Mouse (Mus musculus) B cell, adult 2 months (primary cell): ENCODE data around the gene Lpp.

Experiments
- DNase-seq, 2 experiments: peaks; one replicate each; pipeline ENCODE4 v3.0.0; 2022

Lpp gene

GRCm38 (mm10) chr16:24735754-24736153 lies 342.4 kb downstream of the Lpp start:
- no peak for DNase-seq

DNA sequence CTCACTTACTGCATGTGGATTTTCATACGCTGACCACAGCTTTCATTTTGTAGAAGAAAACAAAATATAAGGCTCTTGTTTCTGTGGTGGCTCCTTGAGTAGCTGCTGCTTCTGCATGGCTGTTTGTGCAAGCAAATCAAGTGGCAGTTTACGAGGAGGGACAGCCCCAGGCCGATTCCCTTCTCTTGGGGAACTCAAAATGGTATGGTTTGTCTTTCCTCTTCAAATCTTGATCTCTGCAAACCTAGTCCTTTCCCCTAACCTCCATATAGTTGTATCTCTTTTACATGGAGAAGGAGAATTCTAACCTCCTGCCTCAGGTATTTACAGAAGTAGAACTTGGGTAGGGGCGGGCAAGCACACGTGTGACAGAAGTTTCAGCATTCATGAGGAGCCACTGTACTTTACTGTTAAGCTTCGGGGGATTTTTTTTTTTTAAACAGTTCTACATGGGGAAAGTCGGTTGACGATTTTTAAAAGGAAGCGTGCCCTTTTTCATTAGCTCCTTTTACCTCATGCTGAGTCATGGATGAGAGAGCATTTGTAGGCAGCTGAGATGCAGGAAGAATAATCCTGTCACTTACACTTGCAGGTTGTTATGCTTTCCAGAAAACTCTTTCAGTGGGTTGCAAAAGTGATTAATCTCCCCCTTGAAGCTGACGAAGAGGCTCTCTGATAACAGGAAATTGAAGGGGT lies 344.2 kb downstream of the Lpp start:
- peak; percentile 42 to 47 for DNase-seq

- no peak for DNase-seq
These were observed 347.4 kb downstream of the Lpp start for GRCm38 (mm10) chr16:24740714-24741113.

- no peak for DNase-seq
These were observed 356.5 kb downstream of the Lpp start for GRCm38 (mm10) chr16:24749816-24750215.

DNA sequence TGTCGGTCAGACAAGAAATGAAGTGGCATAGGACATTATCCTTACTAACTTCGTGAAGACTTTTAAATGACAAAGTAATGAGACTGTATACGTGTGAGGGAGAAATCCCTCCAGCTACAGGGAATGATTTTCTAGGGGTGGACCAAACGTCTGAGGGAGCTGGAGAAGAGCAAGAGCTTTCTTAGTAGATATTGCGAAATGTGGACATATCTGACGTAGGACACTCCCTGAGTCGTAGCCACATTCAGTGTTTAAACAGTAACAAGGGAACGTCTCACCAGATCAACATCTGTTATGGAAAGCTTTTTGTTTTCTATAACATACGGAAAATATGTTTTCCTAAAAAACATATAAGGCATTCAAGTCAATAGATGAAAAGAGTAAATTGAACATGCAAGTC lies 362.8 kb downstream of the Lpp start:
- no peak for DNase-seq

DNA sequence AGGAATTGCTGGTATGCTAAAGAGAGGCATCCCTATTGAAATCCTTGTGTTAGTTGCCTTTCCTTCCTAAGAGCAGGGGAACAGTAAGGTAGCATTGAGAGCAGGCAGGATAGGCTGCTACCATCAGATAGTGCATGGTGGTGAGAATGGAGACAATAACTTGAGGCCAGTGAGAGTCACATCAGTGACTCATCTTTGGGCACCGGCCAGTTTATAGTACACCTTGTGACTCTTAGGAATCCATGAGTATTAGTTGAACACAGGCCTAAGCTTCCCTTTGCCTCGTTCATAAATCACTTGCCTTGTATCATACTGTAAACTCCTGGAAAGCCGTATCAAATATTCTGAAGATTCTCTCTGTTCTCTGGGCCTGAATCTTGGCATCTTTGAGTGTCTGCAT lies 372.7 kb downstream of the Lpp start:
- DNase-seq: no peak

- DNase-seq: no peak
These were observed 373.3 kb downstream of the Lpp start for GRCm38 (mm10) chr16:24766596-24766995.

DNA sequence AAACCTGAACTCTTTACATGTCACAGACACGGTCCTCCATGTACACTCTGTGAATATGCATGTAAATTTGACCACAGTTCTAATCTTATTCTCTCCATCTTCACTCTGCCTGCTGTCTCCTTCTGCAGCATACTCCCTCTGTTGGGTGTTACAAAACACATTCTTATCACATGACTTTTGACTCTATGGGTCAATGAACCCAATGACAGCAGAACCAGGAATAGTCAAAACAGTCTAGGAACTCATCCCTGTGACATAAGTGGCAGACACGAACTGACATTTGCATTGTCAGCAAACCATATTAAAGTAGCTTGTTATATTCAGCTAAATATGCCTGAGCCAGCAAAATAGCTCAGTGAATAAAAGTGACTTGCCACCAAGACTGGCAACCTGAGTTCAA lies 383.7 kb downstream of the Lpp start:
- no peak for DNase-seq

GRCm38 (mm10) chr16:24778432-24779274 lies 385.3 kb downstream of the Lpp start:
- no peak for DNase-seq

DNA sequence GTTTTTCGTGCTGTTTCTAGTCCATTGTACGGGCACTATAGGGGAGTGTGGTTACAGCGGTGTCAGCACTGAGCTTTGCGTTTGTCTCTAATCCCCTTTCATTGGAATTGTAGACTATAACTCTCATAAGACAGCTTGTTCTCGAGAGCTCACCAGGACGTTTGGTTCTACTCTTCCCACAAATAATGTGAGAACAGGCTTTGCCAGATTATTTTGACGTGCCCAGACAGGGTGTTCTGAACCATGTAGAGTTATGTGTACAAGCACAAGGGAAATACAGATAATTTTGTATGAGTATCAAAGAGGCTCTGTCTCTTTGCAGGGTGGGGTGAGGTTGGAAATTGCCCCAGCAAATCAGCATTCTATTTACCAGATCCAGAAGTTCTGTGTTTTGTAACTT lies 387.2 kb downstream of the Lpp start:
- no peak for DNase-seq

DNA sequence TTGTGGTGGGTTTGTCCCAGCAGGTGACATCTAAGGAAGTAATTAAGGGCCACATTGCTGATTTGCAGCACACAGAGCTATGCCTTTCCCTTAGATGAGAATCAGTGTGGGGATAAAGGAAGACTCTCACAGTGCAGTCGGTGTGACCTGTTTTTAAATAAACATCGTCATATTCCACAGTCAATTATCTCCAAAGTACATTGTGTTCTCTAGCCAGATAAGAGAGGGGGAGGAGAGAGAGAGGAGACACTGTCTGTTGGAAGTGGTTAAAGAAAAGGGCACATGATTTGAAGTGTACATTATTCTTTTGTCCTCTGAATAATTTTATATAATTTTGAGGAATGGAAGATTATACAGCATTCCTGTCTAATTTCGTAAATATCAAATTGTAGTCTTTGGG lies 388.6 kb downstream of the Lpp start:
- DNase-seq: no peak

- no peak for DNase-seq
These were observed 392.3 kb downstream of the Lpp start for GRCm38 (mm10) chr16:24785651-24786050.

DNA sequence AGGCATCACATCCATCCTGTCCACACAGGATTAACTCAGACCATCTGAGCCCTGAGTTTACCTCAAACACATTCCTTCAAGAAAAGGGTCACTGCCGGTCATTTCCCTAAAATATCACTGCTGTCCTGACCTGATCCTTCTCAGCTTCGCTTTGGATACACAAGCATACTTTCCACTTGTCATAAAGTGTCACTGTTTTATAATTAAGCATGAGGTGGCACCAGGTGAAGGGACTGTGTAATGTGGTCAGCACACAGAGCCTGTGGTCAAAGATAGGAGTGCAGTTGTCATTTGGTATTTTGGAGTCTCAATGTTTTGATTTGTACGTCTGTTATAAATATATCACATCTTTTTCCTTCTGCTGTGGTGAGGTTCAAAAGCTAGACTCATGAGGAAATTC lies 395.7 kb downstream of the Lpp start:
- DNase-seq: no peak

- DNase-seq: no peak
These were observed 398.1 kb downstream of the Lpp start for GRCm38 (mm10) chr16:24791387-24791786.

GRCm38 (mm10) chr16:24791984-24792383 lies 398.7 kb downstream of the Lpp start:
- DNase-seq: no peak

- DNase-seq: no peak
These were observed 399.5 kb downstream of the Lpp start for GRCm38 (mm10) chr16:24792836-24793235.

DNA sequence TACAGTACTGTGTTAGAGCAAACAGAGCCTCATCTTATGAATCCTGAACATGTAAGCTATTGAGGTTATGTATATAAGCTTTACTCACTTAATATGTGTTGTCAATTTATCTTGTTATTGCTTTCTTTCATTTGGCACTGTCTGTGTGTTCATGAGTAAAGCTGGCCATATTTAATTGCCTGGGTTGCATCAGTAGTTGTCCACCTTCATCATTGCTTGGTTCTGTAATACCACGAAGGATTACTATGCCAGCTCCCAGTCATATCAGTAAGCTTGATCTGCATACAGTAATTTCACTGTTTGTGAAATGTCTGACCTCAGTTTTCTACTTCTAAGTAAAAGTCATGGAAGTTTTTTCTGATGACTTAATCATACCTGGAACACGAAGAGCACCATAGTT lies 401.4 kb downstream of the Lpp start:
- DNase-seq: no peak

- DNase-seq: no peak
These were observed 408.0 kb downstream of the Lpp start for GRCm38 (mm10) chr16:24801355-24801754.

GRCm38 (mm10) chr16:24801780-24802179 lies 408.5 kb downstream of the Lpp start:
- DNase-seq: no peak

DNA sequence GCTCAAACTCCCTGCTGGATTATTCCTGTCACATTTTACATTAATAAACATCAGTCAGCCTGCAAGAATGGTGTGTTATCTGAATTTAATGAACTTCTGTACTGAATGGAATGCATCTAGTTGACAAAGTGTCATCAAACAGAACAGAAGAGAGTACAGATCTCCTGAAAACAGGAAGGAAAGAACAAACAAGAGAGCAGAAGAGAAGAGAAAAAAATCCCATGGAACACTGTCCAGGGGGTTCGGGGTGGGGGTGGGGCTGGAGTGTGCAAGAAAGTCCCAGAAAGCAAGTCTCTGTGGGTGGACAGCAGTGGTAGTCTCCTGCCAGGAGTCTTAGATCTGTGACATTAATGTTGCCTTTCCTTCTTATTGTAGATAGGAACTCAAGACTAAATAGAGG lies 412.8 kb downstream of the Lpp start:
- no peak for DNase-seq

- no peak for DNase-seq
These were observed 414.3 kb downstream of the Lpp start for GRCm38 (mm10) chr16:24807565-24807964.

- no peak for DNase-seq
These were observed 416.5 kb downstream of the Lpp start for GRCm38 (mm10) chr16:24809811-24810210.

DNA sequence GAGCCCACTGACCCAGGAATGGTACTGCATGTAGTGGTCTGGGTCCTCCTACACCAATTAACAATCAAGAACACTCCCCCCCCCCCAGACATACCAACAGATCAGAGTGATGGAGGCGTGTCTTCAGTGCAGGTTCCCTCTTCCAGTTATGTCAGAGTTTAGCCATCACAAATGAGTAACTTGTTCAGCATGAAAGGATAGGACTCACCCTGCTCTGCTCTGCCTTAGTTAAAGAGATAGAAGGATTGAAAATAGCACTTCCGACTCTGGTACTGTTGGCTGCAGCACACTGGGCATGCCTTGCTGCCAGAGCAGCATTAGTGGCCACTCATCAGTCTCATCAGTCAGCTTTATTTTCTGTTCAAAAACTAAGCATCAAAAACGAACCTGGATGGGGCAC lies 423.3 kb downstream of the Lpp start:
- no peak for DNase-seq

GRCm38 (mm10) chr16:24817381-24817780 lies 424.1 kb downstream of the Lpp start:
- no peak for DNase-seq

DNA sequence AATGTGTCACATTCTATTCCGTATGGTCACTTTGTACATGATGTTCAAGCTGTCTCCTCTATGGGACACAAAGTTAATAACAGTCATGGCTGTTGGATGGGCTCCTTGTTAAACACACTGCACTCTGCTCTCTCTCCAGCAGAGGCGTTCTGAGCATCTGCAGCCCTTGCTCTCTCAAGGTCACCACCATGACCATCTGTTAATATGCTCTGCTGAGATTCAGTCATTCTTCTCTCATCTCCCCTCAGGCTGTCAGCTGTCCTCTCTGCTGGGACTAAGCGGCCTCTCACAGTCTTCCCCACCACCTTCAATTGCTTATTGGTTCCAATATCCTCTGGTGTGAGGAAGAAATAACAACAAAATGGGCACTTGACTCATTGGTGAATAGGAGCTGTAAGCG lies 425.8 kb downstream of the Lpp start:
- DNase-seq: peak; percentile 46 to 49
